Mouse (Mus musculus) cerebellum, adult 9-10 months (tissue): ENCODE data around the gene Pim2.
A peak's percentile ranks its signal among the peaks of the same experiment; 100 is the strongest.
"Not testable (repeated sequence)": the region's sequence is repeated elsewhere in the genome, so short reads cannot be mapped to it uniquely, and the experiment has no call there.

Source experiments
- DNase-seq: peaks from one replicate; pipeline ENCODE4 v3.0.0; 2022

Gene Pim2

GRCm38 (mm10) chrX:7909242-7909641, 31.2 kb downstream of the Pim2 start, which contains the start of gene Gm10490:
Gene Gm10490 (plus strand): TSS chrX:7909542.
- not testable (repeated sequence) for DNase-seq

DNA sequence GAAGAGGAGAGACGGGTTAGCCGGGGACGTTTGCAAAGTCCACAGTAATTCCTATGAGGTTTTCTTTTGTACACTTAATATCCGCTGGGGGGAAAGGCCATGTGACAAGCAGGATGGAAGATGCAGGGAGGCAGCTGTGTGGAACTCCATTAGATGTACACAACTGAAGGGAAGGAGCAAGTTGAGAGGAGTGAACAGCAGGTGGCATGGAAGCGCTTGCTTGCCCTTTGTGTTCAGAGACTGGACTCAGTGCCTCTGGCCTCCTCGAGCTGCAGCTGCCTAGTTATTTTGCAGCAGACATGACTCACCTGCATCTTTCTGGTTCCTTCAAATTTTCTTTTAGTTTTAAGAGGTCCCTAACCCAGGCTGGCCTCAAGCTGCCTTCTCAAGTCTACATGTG, 32.4 kb downstream of the Pim2 start:
- DNase-seq = no peak

- DNase-seq = peak; percentile 58
Observed at GRCm38 (mm10) chrX:7915669-7916068, 37.6 kb downstream of the Pim2 start.

DNA sequence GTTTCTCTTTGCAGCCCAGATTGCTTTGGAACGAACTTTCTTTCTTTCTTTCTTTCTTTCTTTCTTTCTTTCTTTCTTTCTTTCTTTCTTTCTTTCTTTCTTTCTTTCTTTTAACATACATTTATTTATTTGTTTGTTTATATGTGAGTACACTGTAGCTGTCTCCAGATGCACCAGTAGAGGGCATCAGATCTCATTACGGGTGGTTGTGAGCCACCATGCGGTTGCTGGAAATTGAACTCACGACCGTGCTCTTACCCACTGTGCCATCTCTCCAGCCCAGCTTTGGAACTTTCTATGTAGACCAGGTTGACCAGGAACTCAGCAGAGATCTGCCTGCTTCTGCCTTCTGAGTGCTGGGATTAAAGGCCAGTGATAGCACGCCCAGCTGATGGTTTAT, 39.9 kb downstream of the Pim2 start:
- DNase-seq = not testable (repeated sequence)

DNA sequence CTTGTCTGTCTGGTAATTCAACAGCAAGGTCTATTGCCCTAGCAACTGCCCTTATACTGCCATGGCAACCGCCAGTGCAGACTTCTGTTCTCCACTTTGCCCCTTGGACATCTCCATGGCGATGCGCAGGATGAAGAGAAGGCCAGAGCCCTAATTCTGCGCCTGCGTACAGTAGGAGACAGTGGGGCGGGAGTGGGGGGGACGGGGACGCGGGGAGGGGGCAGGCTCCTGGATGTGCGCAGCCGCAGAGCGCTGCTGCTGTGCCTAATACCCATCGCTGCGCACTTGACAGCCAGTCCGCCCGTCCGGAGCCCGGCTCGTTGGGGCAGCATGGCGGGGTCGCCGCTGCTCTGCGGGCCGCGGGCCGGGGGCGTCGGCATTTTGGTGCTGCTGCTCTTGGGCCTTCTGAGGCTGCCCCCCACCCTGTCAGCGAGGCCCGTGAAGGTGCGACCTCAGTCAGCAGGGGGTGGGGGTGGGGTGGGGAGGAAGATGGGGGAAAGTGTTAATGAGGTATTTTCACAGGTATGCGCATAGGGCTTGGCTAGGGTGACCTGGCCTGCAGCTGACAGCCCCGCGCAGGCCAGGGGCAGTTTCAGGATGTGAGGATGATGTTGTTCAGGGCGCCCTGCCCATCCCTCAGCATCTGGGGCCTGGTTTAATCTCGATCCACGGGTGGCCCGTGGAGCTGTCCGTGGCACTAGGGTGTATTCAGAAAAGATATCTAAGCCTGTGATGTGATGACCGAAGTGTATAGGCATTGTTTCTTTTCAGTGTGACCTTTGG, 41.7 kb downstream of the Pim2 start, which contains the start of gene Pcsk1n:
TSS of gene Pcsk1n (plus strand) at position 222 of the 783 bp plus-strand sequence.
- DNase-seq = peak; percentile 69

- no peak for DNase-seq
Observed at GRCm38 (mm10) chrX:7922032-7922431, 44.0 kb downstream of the Pim2 start.

GRCm38 (mm10) chrX:7926266-7926665, 48.2 kb downstream of the Pim2 start:
- DNase-seq = no peak

- DNase-seq = no peak
Observed at GRCm38 (mm10) chrX:7927116-7927515, 49.1 kb downstream of the Pim2 start.

DNA sequence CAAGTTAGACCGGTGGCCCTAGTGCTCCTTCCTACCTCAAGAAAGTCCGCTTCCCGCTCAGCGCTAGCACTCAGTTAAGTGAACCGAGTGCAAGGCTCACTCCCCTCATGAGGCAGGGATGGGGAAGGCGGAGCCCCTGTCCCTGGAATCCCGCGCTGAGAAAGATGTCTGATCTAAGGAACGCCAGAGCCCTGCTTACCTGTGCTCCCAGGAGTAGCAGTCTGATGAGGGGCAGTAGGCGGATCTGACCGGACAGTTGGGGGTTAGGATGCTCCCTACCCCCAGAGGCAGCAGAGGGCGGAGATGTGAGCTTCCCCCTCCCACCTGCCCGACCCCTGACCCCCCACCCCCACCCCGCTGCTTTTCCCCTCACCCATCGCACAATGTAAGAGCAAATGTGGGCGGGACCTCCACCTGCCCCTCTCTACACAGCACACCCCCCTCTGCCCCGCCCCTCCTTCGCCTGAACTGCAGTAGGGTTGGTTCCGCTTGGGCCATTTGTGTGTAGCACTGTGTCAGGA, 50.3 kb downstream of the Pim2 start, which contains the start of gene Eras:
TSS of gene Eras (minus strand) at position 338 of the 521 bp plus-strand sequence.
- DNase-seq = no peak
